Mouse (Mus musculus): ENCODE results near the gene Olfr571. TPM values are rescaled to one million over a fixed set of nuclear protein-coding genes. Genes with fewer than 3 reads are reported as not detected.

The Olfr571 gene
- polyA plus RNA-seq, 1 experiment from 2014 or later = not detected

DNA sequence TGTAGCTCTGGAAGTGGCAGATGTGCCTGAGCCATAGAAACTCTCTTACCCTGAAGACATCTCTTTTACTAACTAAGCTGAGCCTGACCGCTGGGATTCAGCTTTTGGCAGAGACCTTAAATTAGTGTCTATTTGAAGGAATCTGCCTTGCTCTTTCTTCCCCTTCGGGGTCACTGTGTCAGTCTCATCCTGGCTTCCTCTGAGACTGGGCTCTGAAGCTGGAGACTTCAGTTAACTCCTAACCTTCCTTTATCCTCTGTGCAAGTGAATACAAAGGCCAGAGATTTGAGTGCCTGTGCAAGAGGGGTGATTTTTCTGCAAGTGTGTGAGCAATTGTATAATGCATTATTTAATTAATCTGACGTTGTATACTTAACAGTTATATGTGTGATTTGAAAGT is 26.6 kb downstream of the Olfr571 start, which contains the start of gene Olfr569:
Gene Olfr569, minus strand, starts transcription at position 101 of the 400 bp plus-strand sequence.
- ATAC-seq (no peak), DNase-seq (no peak)
- no peak within 1 kb of the TSS for H3K9ac ChIP-seq (replicated peaks)
- no peaks in the 10 kb centered on the region for H3K9me3 ChIP-seq (ENCODE audit: low read length)
- H3K4me3 ChIP-seq (ENCODE audit: low read depth, low read length) = no peak within 1 kb of the TSS
- no peaks in the 10 kb centered on the region for H3K27me3 ChIP-seq (ENCODE audit: insufficient read depth, low read length)
- WGBS (ENCODE audit: insufficient replicate concordance) = 60% methylated on average over 3 of the region's 3 CpGs
- no peaks in the 10 kb centered on the region for H3K4me1 ChIP-seq (ENCODE audit: insufficient read depth)
- no peak within 1 kb of the TSS for H3K4me2 ChIP-seq (ENCODE audit: low read depth, low read length)
- no peaks in the 10 kb centered on the region for H3K36me3 ChIP-seq (replicated peaks; ENCODE audit: insufficient read depth, low read length)
- no peak within 1 kb of the TSS for H3K27ac ChIP-seq (ENCODE audit: low read depth)
- TF ChIP-seq CTCF (IDR thresholded peaks at IDR 0.05; ENCODE audit: low read depth) = no peak
- TF ChIP-seq EP300 (IDR thresholded peaks at IDR 0.05; ENCODE audit: low read depth) = no peak

DNA sequence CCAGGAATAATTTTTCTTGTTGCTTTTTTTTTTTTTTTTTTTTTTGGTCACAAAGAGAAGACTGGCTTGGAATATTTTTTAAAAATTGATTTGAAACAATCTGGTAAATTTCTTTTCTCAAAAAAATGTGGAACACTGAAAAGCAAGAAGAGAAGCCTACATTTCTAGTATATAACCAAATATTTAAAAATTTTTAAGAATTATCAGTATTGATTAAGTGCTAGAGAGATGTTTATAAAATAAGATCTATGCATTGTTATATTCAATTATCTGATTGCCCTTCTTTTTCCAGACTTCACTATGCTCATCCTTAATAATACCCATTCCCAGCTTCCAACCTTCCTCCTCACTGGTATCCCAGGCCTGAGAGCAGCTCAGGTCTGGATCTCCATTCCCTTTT is 40.5 kb downstream of the Olfr571 start, which contains the start of gene Olfr568:
Gene Olfr568, plus strand, starts transcription at position 301 of the 400 bp plus-strand sequence.
- H3K27me3 ChIP-seq (ENCODE audit: insufficient read depth, low read length) = no peaks in the 10 kb centered on the region
- no peak within 1 kb of the TSS for H3K27ac ChIP-seq (ENCODE audit: low read depth)
- no peak for TF ChIP-seq EP300 (IDR thresholded peaks at IDR 0.05; ENCODE audit: low read depth)
- TF ChIP-seq CTCF (IDR thresholded peaks at IDR 0.05; ENCODE audit: low read depth) = no peak
- no peak within 1 kb of the TSS for H3K4me2 ChIP-seq (ENCODE audit: low read depth, low read length)
- DNase-seq = no peak
- H3K36me3 ChIP-seq (replicated peaks; ENCODE audit: insufficient read depth, low read length) = no peaks in the 10 kb centered on the region
- H3K4me3 ChIP-seq (ENCODE audit: low read depth, low read length) = no peak within 1 kb of the TSS
- H3K9me3 ChIP-seq (ENCODE audit: low read length) = no peaks in the 10 kb centered on the region
- no peaks in the 10 kb centered on the region for H3K4me1 ChIP-seq (ENCODE audit: insufficient read depth)
- H3K9ac ChIP-seq (replicated peaks) = no peak within 1 kb of the TSS
- no peak for ATAC-seq

DNA sequence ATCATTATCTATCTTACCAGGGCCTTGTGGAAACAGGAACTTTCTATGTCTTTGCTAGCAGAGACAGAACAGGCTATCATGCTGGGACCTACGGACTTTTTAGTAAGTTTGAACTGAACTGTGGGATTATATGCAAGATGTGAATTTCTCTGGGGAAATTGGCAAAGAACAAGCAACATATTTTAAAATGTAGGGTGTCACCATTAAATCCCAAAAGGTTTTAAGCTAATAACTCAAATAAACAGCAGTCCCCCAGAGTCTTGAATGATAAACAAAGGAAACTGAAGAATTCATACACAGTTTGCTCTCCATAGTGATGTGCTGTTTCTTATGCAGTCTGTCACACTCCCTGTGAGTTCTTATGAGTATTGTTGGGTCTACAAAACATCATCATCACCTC is 58.7 kb downstream of the Olfr571 start, which contains the start of gene Olfr566:
Gene Olfr566, minus strand, starts transcription at position 101 of the 400 bp plus-strand sequence.
- no peak within 1 kb of the TSS for H3K4me2 ChIP-seq (ENCODE audit: low read depth, low read length)
- H3K4me3 ChIP-seq (ENCODE audit: low read depth, low read length) = no peak within 1 kb of the TSS
- no peaks in the 10 kb centered on the region for H3K4me1 ChIP-seq (ENCODE audit: insufficient read depth)
- TF ChIP-seq EP300 (IDR thresholded peaks at IDR 0.05; ENCODE audit: low read depth) = no peak
- no peak for TF ChIP-seq CTCF (IDR thresholded peaks at IDR 0.05; ENCODE audit: low read depth)
- DNase-seq (no peak), ATAC-seq (no peak)
- no peaks in the 10 kb centered on the region for H3K36me3 ChIP-seq (replicated peaks; ENCODE audit: insufficient read depth, low read length)
- H3K9me3 ChIP-seq (ENCODE audit: low read length) = no peaks in the 10 kb centered on the region
- WGBS (ENCODE audit: insufficient replicate concordance) = 77% methylated on average over 1 of the region's 1 CpGs
- no peaks in the 10 kb centered on the region for H3K27me3 ChIP-seq (ENCODE audit: insufficient read depth, low read length)
- H3K9ac ChIP-seq (replicated peaks) = no peak within 1 kb of the TSS
- no peak within 1 kb of the TSS for H3K27ac ChIP-seq (ENCODE audit: low read depth)

DNA sequence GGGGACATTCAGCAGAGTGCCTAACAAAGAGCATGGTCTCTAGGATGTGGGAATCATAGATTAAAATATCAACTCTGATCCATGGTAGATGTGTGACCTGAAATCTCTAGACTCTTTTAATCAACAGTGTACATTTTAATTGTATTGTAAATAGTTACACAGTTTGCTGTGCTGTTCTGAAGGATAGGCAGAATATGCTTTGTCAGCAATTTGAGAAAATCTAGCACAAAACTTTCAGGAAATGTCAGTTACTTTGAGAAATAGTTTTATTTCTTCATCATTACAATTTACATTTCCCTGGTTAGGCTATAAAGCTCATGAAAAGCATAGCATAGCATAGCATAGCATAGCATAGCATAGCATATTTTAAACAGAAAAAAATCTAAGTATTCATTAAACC is 61.5 kb downstream of the Olfr571 start:
- TF ChIP-seq CTCF (IDR thresholded peaks at IDR 0.05; ENCODE audit: low read depth) (no peak), EP300 (IDR thresholded peaks at IDR 0.05; ENCODE audit: low read depth) (no peak)
- DNase-seq (no peak), ATAC-seq (no peak)
- no peaks in the 10 kb centered on the region for H3K9me3 ChIP-seq (ENCODE audit: low read length)
- H3K4me3 ChIP-seq (ENCODE audit: low read depth, low read length) = no peak overlapping the region
- H3K27ac ChIP-seq (ENCODE audit: low read depth) = no peak overlapping the region
- no peaks in the 10 kb centered on the region for H3K27me3 ChIP-seq (ENCODE audit: insufficient read depth, low read length)
- no peaks in the 10 kb centered on the region for H3K4me1 ChIP-seq (ENCODE audit: insufficient read depth)
- no peak overlapping the region for H3K9ac ChIP-seq (replicated peaks)
- H3K4me2 ChIP-seq (ENCODE audit: low read depth, low read length) = no peak overlapping the region
- no peaks in the 10 kb centered on the region for H3K36me3 ChIP-seq (replicated peaks; ENCODE audit: insufficient read depth, low read length)

Other genes starting within 250 kb of the Olfr571 start
- gene Trim68, start 230.2 kb downstream of the Olfr571 start, polyA plus RNA-seq (2015; fragmentation: Nextera tagmentation; extraction: Ambion mirVana) = 1.4 and 1.7 TPM in 2 replicates
- gene Olfr557, start 221.6 kb downstream of the Olfr571 start, polyA plus RNA-seq (2015; fragmentation: Nextera tagmentation; extraction: Ambion mirVana) = not detected in 2 replicates
- gene Olfr558, start 215.3 kb downstream of the Olfr571 start, polyA plus RNA-seq (2015; fragmentation: Nextera tagmentation; extraction: Ambion mirVana) = 0.04 TPM in 1 of 2 replicates, not detected in the other
- not detected in 2 replicates for gene Olfr33, start 198.5 kb downstream of the Olfr571 start, polyA plus RNA-seq (2015; fragmentation: Nextera tagmentation; extraction: Ambion mirVana)
- gene Olfr559, start 190.0 kb downstream of the Olfr571 start, polyA plus RNA-seq (2015; fragmentation: Nextera tagmentation; extraction: Ambion mirVana) = not detected in 2 replicates
- not detected in 2 replicates for gene Olfr560, start 158.2 kb downstream of the Olfr571 start, polyA plus RNA-seq (2015; fragmentation: Nextera tagmentation; extraction: Ambion mirVana)
- 0.04 TPM in 1 of 2 replicates, not detected in the other for gene Olfr78, start 158.1 kb downstream of the Olfr571 start, polyA plus RNA-seq (2015; fragmentation: Nextera tagmentation; extraction: Ambion mirVana)
- gene Olfr561, start 146.3 kb downstream of the Olfr571 start, polyA plus RNA-seq (2015; fragmentation: Nextera tagmentation; extraction: Ambion mirVana) = not detected in 2 replicates
- gene Olfr564, start 114.1 kb downstream of the Olfr571 start, polyA plus RNA-seq (2015; fragmentation: Nextera tagmentation; extraction: Ambion mirVana) = not detected in 2 replicates
- not detected in 2 replicates for gene Olfr566, start 58.8 kb downstream of the Olfr571 start, polyA plus RNA-seq (2015; fragmentation: Nextera tagmentation; extraction: Ambion mirVana)
- gene Olfr568, start 40.4 kb downstream of the Olfr571 start, polyA plus RNA-seq (2015; fragmentation: Nextera tagmentation; extraction: Ambion mirVana) = not detected in 2 replicates
- gene Olfr569, start 26.7 kb downstream of the Olfr571 start, polyA plus RNA-seq (2015; fragmentation: Nextera tagmentation; extraction: Ambion mirVana) = not detected in 2 replicates
- not detected in 2 replicates for gene Olfr570, start 23.0 kb downstream of the Olfr571 start, polyA plus RNA-seq (2015; fragmentation: Nextera tagmentation; extraction: Ambion mirVana)
- not detected in 2 replicates for gene Olfr572, start 6.9 kb upstream of the Olfr571 start, polyA plus RNA-seq (2015; fragmentation: Nextera tagmentation; extraction: Ambion mirVana)
- not detected in 2 replicates for gene Olfr573-ps1, start 25.0 kb upstream of the Olfr571 start, polyA plus RNA-seq (2015; fragmentation: Nextera tagmentation; extraction: Ambion mirVana)
- gene Olfr574, start 30.9 kb upstream of the Olfr571 start, polyA plus RNA-seq (2015; fragmentation: Nextera tagmentation; extraction: Ambion mirVana) = not detected in 2 replicates
- gene Olfr575, start 41.2 kb upstream of the Olfr571 start, polyA plus RNA-seq (2015; fragmentation: Nextera tagmentation; extraction: Ambion mirVana) = not detected in 2 replicates
- gene Olfr576, start 45.1 kb upstream of the Olfr571 start, polyA plus RNA-seq (2015; fragmentation: Nextera tagmentation; extraction: Ambion mirVana) = not detected in 2 replicates
- gene Olfr577, start 58.4 kb upstream of the Olfr571 start, polyA plus RNA-seq (2015; fragmentation: Nextera tagmentation; extraction: Ambion mirVana) = not detected in 2 replicates
- not detected in 2 replicates for gene Olfr578, start 71.8 kb upstream of the Olfr571 start, polyA plus RNA-seq (2015; fragmentation: Nextera tagmentation; extraction: Ambion mirVana)
- not detected in 2 replicates for gene Olfr582, start 120.5 kb upstream of the Olfr571 start, polyA plus RNA-seq (2015; fragmentation: Nextera tagmentation; extraction: Ambion mirVana)
- not detected in 2 replicates for gene Olfr583, start 133.8 kb upstream of the Olfr571 start, polyA plus RNA-seq (2015; fragmentation: Nextera tagmentation; extraction: Ambion mirVana)
- gene Olfr584, start 164.3 kb upstream of the Olfr571 start, polyA plus RNA-seq (2015; fragmentation: Nextera tagmentation; extraction: Ambion mirVana) = not detected in 2 replicates
- gene Olfr585, start 180.2 kb upstream of the Olfr571 start, polyA plus RNA-seq (2015; fragmentation: Nextera tagmentation; extraction: Ambion mirVana) = not detected in 2 replicates
- gene Olfr586, start 208.1 kb upstream of the Olfr571 start, polyA plus RNA-seq (2015; fragmentation: Nextera tagmentation; extraction: Ambion mirVana) = not detected in 2 replicates
- not detected in 2 replicates for gene Olfr588-ps1, start 223.3 kb upstream of the Olfr571 start, polyA plus RNA-seq (2015; fragmentation: Nextera tagmentation; extraction: Ambion mirVana)
- gene Olfr589, start 238.8 kb upstream of the Olfr571 start, polyA plus RNA-seq (2015; fragmentation: Nextera tagmentation; extraction: Ambion mirVana) = not detected in 2 replicates